Mouse (Mus musculus): ENCODE results near the gene Ube2e1. TPM values are rescaled to one million over a fixed set of nuclear protein-coding genes. Genes with fewer than 3 reads are reported as not detected.

Gene Ube2e1
- total and polyA plus RNA-seq, 2 experiments, result 23.4 to 45.3 TPM

DNA sequence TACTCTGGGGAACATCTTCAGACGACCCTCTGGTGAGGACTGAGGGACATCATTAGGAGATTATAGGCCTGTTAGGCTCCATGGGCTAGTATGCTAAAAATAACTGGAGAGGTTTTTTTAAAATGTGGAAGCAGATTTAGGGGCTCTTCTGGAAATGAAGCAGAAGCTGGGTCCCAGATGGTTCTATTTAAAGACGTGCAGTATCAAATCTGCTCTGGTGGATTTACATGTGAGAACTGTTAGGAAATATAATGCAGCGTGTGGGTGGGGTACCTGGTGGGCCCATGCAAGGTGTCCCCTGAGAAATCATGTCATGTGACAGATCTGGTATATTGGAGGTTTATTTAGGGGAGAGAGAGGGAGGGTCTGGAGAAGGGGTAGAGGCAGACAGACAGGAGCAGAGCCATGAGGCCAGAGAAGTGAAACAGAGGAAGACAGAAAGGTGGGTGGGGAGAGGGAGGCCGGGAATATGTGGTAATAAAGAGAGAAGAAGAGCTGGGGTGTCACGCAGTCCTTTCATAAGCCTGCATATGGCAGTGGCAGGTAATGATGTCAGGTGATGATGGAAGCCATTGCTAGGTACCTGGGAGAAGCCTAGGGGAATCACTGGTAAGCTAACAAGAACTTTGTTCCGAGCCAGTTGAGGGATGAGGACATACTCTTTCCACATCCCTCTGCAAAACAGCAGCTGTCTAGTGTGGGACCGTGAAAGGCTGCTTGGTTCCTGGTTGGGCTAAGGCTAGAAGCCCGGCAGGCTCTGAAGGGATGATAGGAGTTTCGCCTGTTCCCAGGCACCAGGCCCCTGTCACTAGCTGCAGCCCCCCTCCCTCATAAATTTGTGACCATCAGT lies 41.3 kb upstream of the Ube2e1 start:
- no peak for DNase-seq (ENCODE audit: extremely low read depth, low read depth, low spot score)
- H3K4me1 ChIP-seq (ENCODE audit: control insufficient read depth, insufficient read depth, low read length), result peaks cover 14% of the 10 kb centered on the region
- H3K9ac ChIP-seq (ENCODE audit: low read depth, low read length), result no peak overlapping the region
- H3K36me3 ChIP-seq (ENCODE audit: control insufficient read depth, insufficient read depth, low read length), result no peaks in the 10 kb centered on the region
- no peaks in the 10 kb centered on the region for H3K79me2 ChIP-seq (ENCODE audit: control insufficient read depth, insufficient read depth, low read length)
- no peaks in the 10 kb centered on the region for H3K27me3 ChIP-seq (ENCODE audit: control insufficient read depth, insufficient read depth, low read length)
- H3K4me3 ChIP-seq (ENCODE audit: insufficient read depth, low read depth, low read length), result no peak overlapping the region
- 72% methylated on average over 9 of the region's 9 CpGs for WGBS
- no peak overlapping the region for H3K27ac ChIP-seq (replicated peaks; ENCODE audit: insufficient read depth, low read depth, low read length)
- no peak for TF ChIP-seq CTCF (IDR thresholded peaks at IDR 0.05; ENCODE audit: low read depth, low read length)
- no peak for TF ChIP-seq POLR2A (IDR thresholded peaks at IDR 0.05; ENCODE audit: extremely low read depth, insufficient read depth, low read length)

DNA sequence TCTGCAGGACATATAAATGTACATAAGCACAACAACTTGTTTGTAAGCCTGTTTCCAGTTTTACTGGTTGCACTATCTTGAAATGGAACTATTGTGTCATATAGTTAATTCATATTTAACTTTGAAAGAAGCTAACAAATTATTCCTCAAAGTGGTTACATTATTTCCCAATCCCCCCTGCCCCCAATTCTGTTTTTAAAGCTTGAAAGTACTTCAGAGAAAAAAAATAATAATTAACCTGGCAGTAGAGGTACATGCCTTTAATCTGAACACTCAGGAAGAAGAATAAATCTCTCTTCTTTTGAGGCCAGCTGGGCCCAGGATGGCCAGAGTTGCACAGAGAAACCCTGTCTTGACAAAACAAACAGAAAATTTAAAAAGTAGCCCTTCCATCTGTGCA lies 37.4 kb upstream of the Ube2e1 start:
- Histone ChIP-seq H3K4me1 (ENCODE audit: control insufficient read depth, insufficient read depth, low read length) (peaks cover 11% of the 10 kb centered on the region), H3K36me3 (ENCODE audit: control insufficient read depth, insufficient read depth, low read length) (no peaks in the 10 kb centered on the region), H3K27ac (replicated peaks; ENCODE audit: insufficient read depth, low read depth, low read length) (peak overlapping the region; percentile 70), H3K79me2 (ENCODE audit: control insufficient read depth, insufficient read depth, low read length) (no peaks in the 10 kb centered on the region), H3K9ac (ENCODE audit: low read depth, low read length) (no peak overlapping the region), H3K27me3 (ENCODE audit: control insufficient read depth, insufficient read depth, low read length) (no peaks in the 10 kb centered on the region), H3K4me3 (ENCODE audit: insufficient read depth, low read depth, low read length) (no peak overlapping the region)
- peak; percentile 61 for DNase-seq (ENCODE audit: extremely low read depth, low read depth, low spot score)
- no peak for TF ChIP-seq POLR2A (IDR thresholded peaks at IDR 0.05; ENCODE audit: extremely low read depth, insufficient read depth, low read length)
- no peak for TF ChIP-seq CTCF (IDR thresholded peaks at IDR 0.05; ENCODE audit: low read depth, low read length)

DNA sequence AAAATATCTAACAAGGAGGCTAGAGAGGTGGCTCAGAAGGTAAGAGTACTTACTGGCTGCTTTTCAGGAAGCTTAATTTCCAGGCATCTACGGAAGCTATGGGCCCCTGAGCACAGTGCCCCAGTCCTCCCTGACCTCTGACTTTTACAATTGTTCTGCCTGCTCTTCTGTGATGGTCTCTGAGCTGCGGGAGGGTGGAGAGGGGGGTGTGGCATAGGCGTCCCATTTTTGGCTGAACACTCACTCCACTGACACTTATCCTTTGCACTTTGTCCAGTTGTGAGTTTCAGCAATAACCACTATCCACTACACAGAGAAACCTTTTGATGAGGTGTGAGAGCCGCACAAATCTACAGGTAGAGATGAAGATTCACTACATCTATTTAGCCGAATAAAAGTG lies 35.4 kb upstream of the Ube2e1 start:
- TF ChIP-seq POLR2A (IDR thresholded peaks at IDR 0.05; ENCODE audit: extremely low read depth, insufficient read depth, low read length) (no peak), CTCF (IDR thresholded peaks at IDR 0.05; ENCODE audit: low read depth, low read length) (no peak)
- H3K4me1 ChIP-seq (ENCODE audit: control insufficient read depth, insufficient read depth, low read length), result peaks cover 11% of the 10 kb centered on the region
- no peak overlapping the region for H3K4me3 ChIP-seq (ENCODE audit: insufficient read depth, low read depth, low read length)
- H3K9ac ChIP-seq (ENCODE audit: low read depth, low read length), result no peak overlapping the region
- no peaks in the 10 kb centered on the region for H3K36me3 ChIP-seq (ENCODE audit: control insufficient read depth, insufficient read depth, low read length)
- H3K27ac ChIP-seq (replicated peaks; ENCODE audit: insufficient read depth, low read depth, low read length), result 0 out of 2 replicates have a peak overlapping the region, but pooled peaks have one; percentile 21
- peak; percentile 77 for DNase-seq (ENCODE audit: extremely low read depth, low read depth, low spot score)
- 28% methylated on average over 5 of the region's 5 CpGs for WGBS
- no peaks in the 10 kb centered on the region for H3K27me3 ChIP-seq (ENCODE audit: control insufficient read depth, insufficient read depth, low read length)
- no peaks in the 10 kb centered on the region for H3K79me2 ChIP-seq (ENCODE audit: control insufficient read depth, insufficient read depth, low read length)

DNA sequence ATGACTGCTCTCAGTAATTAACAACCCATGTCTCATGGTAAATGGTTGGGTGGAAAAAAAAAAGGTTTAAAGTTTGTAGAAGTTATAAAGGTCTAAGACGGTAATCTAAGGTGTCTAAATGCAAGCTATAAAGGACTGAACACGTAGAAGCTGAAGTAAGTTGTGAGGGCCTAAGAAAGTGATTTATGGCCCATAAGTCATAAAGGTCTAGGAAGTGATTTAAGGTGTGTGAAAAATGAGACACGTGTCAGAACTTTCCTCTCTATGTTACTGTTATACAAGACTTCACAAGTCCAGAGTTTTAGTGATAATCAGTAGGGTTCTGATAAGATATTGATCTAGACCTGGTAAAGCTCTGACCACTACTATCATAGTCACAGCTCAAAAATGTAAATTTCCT lies 32.7 kb upstream of the Ube2e1 start:
- 75% methylated on average over 3 of the region's 3 CpGs for WGBS
- Histone ChIP-seq H3K36me3 (ENCODE audit: control insufficient read depth, insufficient read depth, low read length) (no peaks in the 10 kb centered on the region), H3K9ac (ENCODE audit: low read depth, low read length) (no peak overlapping the region), H3K27ac (replicated peaks; ENCODE audit: insufficient read depth, low read depth, low read length) (no peak overlapping the region), H3K4me3 (ENCODE audit: insufficient read depth, low read depth, low read length) (no peak overlapping the region), H3K27me3 (ENCODE audit: control insufficient read depth, insufficient read depth, low read length) (no peaks in the 10 kb centered on the region), H3K79me2 (ENCODE audit: control insufficient read depth, insufficient read depth, low read length) (no peaks in the 10 kb centered on the region), H3K4me1 (ENCODE audit: control insufficient read depth, insufficient read depth, low read length) (peaks cover 6% of the 10 kb centered on the region)
- DNase-seq (ENCODE audit: extremely low read depth, low read depth, low spot score), result no peak
- TF ChIP-seq CTCF (IDR thresholded peaks at IDR 0.05; ENCODE audit: low read depth, low read length), result no peak
- TF ChIP-seq POLR2A (IDR thresholded peaks at IDR 0.05; ENCODE audit: extremely low read depth, insufficient read depth, low read length), result no peak

DNA sequence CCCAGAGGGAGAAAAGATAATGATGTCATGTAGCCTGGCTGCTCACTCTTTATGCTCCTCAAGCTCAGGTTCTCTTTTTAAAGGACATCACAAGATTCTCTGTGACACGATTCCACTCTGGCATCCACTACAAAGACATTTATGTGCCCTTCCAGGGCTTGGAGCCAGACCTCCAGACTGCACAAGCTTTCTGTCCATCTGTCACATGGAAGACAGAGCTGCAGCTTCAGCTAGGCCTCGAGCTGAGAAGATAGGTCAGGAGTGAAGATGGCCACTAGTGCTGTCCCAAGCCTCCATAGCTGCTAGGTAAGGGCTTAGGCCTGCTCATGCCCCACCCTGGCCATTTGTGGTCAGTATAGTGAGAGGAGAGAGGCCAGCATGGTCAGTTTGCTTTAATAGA lies 24.8 kb upstream of the Ube2e1 start:
- no peak for TF ChIP-seq CTCF (IDR thresholded peaks at IDR 0.05; ENCODE audit: low read depth, low read length)
- TF ChIP-seq POLR2A (IDR thresholded peaks at IDR 0.05; ENCODE audit: extremely low read depth, insufficient read depth, low read length), result no peak
- Histone ChIP-seq H3K79me2 (ENCODE audit: control insufficient read depth, insufficient read depth, low read length) (no peaks in the 10 kb centered on the region), H3K27me3 (ENCODE audit: control insufficient read depth, insufficient read depth, low read length) (no peaks in the 10 kb centered on the region), H3K27ac (replicated peaks; ENCODE audit: insufficient read depth, low read depth, low read length) (no peak overlapping the region), H3K4me1 (ENCODE audit: control insufficient read depth, insufficient read depth, low read length) (peaks cover 5% of the 10 kb centered on the region; the same call in 1 of the 2 replicates), H3K9ac (ENCODE audit: low read depth, low read length) (no peak overlapping the region), H3K4me3 (ENCODE audit: insufficient read depth, low read depth, low read length) (no peak overlapping the region), H3K36me3 (ENCODE audit: control insufficient read depth, insufficient read depth, low read length) (no peaks in the 10 kb centered on the region)
- WGBS, result 77% methylated on average over 2 of the region's 2 CpGs
- DNase-seq (ENCODE audit: extremely low read depth, low read depth, low spot score), result no peak
